25 mouse cellular contexts compared by ENCODE assay signal in genomic region chrX:166980504-166980903, GRCm38 (mm10).
DNase-seq lines count a peak whose midpoint lies in the region; ATAC-seq and TF ChIP-seq lines count a peak whose summit lies in the region.
"Had no signal": no experiment of that assay in that cellular context is flagged by ENCODE, and none has a peak within 500 bp of the region (broad histone marks: within the 10 kb centered on the region; RNA-seq: fewer than 3 reads in every experiment).

No protein-coding gene starts in this region.

- DNase-seq in embryonic facial prominence, embryonic 14.5 days (ENCODE audit: low spot score): peak; percentile 5
- no peak for DNase-seq in embryonic facial prominence, embryonic 10.5 days (ENCODE audit: low spot score)
- peak; percentile 52 for DNase-seq in kidney, postnatal 0 days (ENCODE audit: low spot score)
- DNase-seq in kidney, postnatal 25 days: no peak
- DNase-seq in B cell, adult 2 months: peak; percentile 6 to 10
- no peak for DNase-seq in midbrain, embryonic 14.5 days
- DNase-seq: adrenal gland, postnatal 36 days; cerebellum, adult 11 months; cerebellum, postnatal 14 days; gastrocnemius, adult 2 months; lung, adult 2 months; lung, postnatal 14 days; retina, postnatal 1 day had no signal

- H3K36me3 ChIP-seq in embryonic facial prominence, embryonic 14.5 days (ENCODE audit: control insufficient read depth, insufficient read depth, low read length): no peaks in the 10 kb centered on the region
- H3K36me3 ChIP-seq in embryonic facial prominence, embryonic 10.5 days (replicated peaks): no peaks in the 10 kb centered on the region
- H3K36me3 ChIP-seq in kidney, postnatal 0 days (ENCODE audit: insufficient read depth, low read length): no peaks in the 10 kb centered on the region
- H3K36me3 ChIP-seq in midbrain, embryonic 14.5 days (ENCODE audit: control insufficient read depth, insufficient read depth, low read length): no peaks in the 10 kb centered on the region
- H3K36me3 ChIP-seq: embryonic facial prominence, embryonic 13.5 days; heart, embryonic 10.5 days; hindbrain, embryonic 12.5 days; limb, embryonic 13.5 days; liver, embryonic 12.5 days; midbrain, embryonic 15.5 days; neural tube, embryonic 13.5 days had no signal

- no peak overlapping the region for H3K27ac ChIP-seq in embryonic facial prominence, embryonic 14.5 days (replicated peaks; ENCODE audit: low read depth, low read length)
- H3K27ac ChIP-seq in embryonic facial prominence, embryonic 10.5 days (replicated peaks): no peak overlapping the region
- peak overlapping the region; percentile 42; the same call in 1 of the 2 replicates for H3K27ac ChIP-seq in kidney, postnatal 0 days
- no peak overlapping the region for H3K27ac ChIP-seq in midbrain, embryonic 14.5 days (replicated peaks; ENCODE audit: low read depth, low read length)
- H3K27ac ChIP-seq: embryonic facial prominence, embryonic 13.5 days; gastrocnemius, adult 2 months; heart, embryonic 10.5 days; hindbrain, embryonic 12.5 days; limb, embryonic 13.5 days; liver, embryonic 12.5 days; midbrain, embryonic 15.5 days; neural tube, embryonic 13.5 days had no signal

- no peak overlapping the region for H3K4me2 ChIP-seq in embryonic facial prominence, embryonic 14.5 days (ENCODE audit: low read depth, low read length)
- H3K4me2 ChIP-seq in kidney, postnatal 0 days (ENCODE audit: low read length): no peak overlapping the region
- no peak overlapping the region for H3K4me2 ChIP-seq in midbrain, embryonic 14.5 days (ENCODE audit: low read length)
- H3K4me2 ChIP-seq: embryonic facial prominence, embryonic 13.5 days; hindbrain, embryonic 12.5 days; limb, embryonic 13.5 days; liver, embryonic 12.5 days; midbrain, embryonic 15.5 days; neural tube, embryonic 13.5 days had no signal

- no peaks in the 10 kb centered on the region for H3K4me1 ChIP-seq in embryonic facial prominence, embryonic 14.5 days (ENCODE audit: control insufficient read depth, insufficient read depth, low read length)
- H3K4me1 ChIP-seq in embryonic facial prominence, embryonic 10.5 days: no peaks in the 10 kb centered on the region
- no peaks in the 10 kb centered on the region for H3K4me1 ChIP-seq in kidney, postnatal 0 days (replicated peaks; ENCODE audit: insufficient read depth, low read length)
- no peaks in the 10 kb centered on the region for H3K4me1 ChIP-seq in midbrain, embryonic 14.5 days (ENCODE audit: control insufficient read depth, insufficient read depth, low read length)
- H3K4me1 ChIP-seq: embryonic facial prominence, embryonic 13.5 days; heart, embryonic 10.5 days; hindbrain, embryonic 12.5 days; limb, embryonic 13.5 days; liver, embryonic 12.5 days; midbrain, embryonic 15.5 days; neural tube, embryonic 13.5 days had no signal

- ATAC-seq in embryonic facial prominence, embryonic 14.5 days (ENCODE audit: low read depth): no peak
- ATAC-seq in kidney, postnatal 0 days (replicated peaks; ENCODE audit: low FRiP score, low read depth): no peak
- ATAC-seq in megakaryocyte, adult 5-6 weeks (ENCODE audit: poor library complexity, severe bottlenecking): peak; percentile 47; the same call in 1 of the 2 replicates
- no peak for ATAC-seq in megakaryocyte-erythroid progenitor cell, adult 5-6 weeks (replicated peaks; ENCODE audit: low FRiP score, low TSS enrichment, poor library complexity, severe bottlenecking)
- ATAC-seq in midbrain, embryonic 14.5 days (ENCODE audit: low FRiP score, low TSS enrichment): no peak
- ATAC-seq: forebrain, embryonic 14.5 days; intestine, postnatal 0 days; liver, embryonic 12.5 days; midbrain, embryonic 15.5 days had no signal

- H3K9me3 ChIP-seq in embryonic facial prominence, embryonic 14.5 days (ENCODE audit: control insufficient read depth, low read length): no peaks in the 10 kb centered on the region
- H3K9me3 ChIP-seq in embryonic facial prominence, embryonic 10.5 days: no peaks in the 10 kb centered on the region
- no peaks in the 10 kb centered on the region for H3K9me3 ChIP-seq in kidney, postnatal 0 days (replicated peaks; ENCODE audit: low read length)
- no peaks in the 10 kb centered on the region for H3K9me3 ChIP-seq in midbrain, embryonic 14.5 days (ENCODE audit: control insufficient read depth, low read length)
- H3K9me3 ChIP-seq: embryonic facial prominence, embryonic 13.5 days; heart, embryonic 10.5 days; hindbrain, embryonic 12.5 days; limb, embryonic 13.5 days; liver, embryonic 12.5 days; megakaryocyte, embryonic 14.5 days; midbrain, embryonic 15.5 days; neural tube, embryonic 13.5 days had no signal

- no peak overlapping the region for H3K9ac ChIP-seq in embryonic facial prominence, embryonic 14.5 days (ENCODE audit: low read depth, low read length)
- no peak overlapping the region for H3K9ac ChIP-seq in kidney, postnatal 0 days (ENCODE audit: low read depth, low read length)
- no peak overlapping the region for H3K9ac ChIP-seq in midbrain, embryonic 14.5 days (replicated peaks; ENCODE audit: low read length)
- H3K9ac ChIP-seq: embryonic facial prominence, embryonic 13.5 days; hindbrain, embryonic 12.5 days; limb, embryonic 13.5 days; liver, embryonic 12.5 days; midbrain, embryonic 15.5 days; neural tube, embryonic 13.5 days had no signal

- WGBS in embryonic facial prominence, embryonic 14.5 days: 74% methylated on average over 4 of the region's 4 CpGs
- WGBS in embryonic facial prominence, embryonic 10.5 days: 87% methylated on average over 4 of the region's 4 CpGs
- WGBS in kidney, postnatal 0 days: 69% methylated on average over 4 of the region's 4 CpGs
- 81% methylated on average over 4 of the region's 4 CpGs for WGBS in midbrain, embryonic 14.5 days

- TF ChIP-seq CTCF in kidney, postnatal 0 days (IDR thresholded peaks at IDR 0.05; ENCODE audit: low read depth): no peak

- no peak overlapping the region for H3K4me3 ChIP-seq in embryonic facial prominence, embryonic 14.5 days (ENCODE audit: low read depth, low read length)
- no peak overlapping the region for H3K4me3 ChIP-seq in embryonic facial prominence, embryonic 10.5 days
- no peak overlapping the region for H3K4me3 ChIP-seq in kidney, postnatal 0 days (replicated peaks; ENCODE audit: low read depth, low read length)
- H3K4me3 ChIP-seq in midbrain, embryonic 14.5 days (replicated peaks; ENCODE audit: low read depth, low read length): no peak overlapping the region
- H3K4me3 ChIP-seq: embryonic facial prominence, embryonic 13.5 days; gastrocnemius, adult 2 months; heart, embryonic 10.5 days; hindbrain, embryonic 12.5 days; limb, embryonic 13.5 days; liver, embryonic 12.5 days; megakaryocyte, embryonic 14.5 days; midbrain, embryonic 15.5 days; neural tube, embryonic 13.5 days had no signal

- H3K27me3 ChIP-seq in embryonic facial prominence, embryonic 14.5 days (replicated peaks; ENCODE audit: control insufficient read depth, insufficient read depth, low read length): peaks cover 5% of the 10 kb centered on the region; the same call in 1 of the 2 replicates
- peaks cover 83% of the 10 kb centered on the region for H3K27me3 ChIP-seq in embryonic facial prominence, embryonic 10.5 days (replicated peaks; ENCODE audit: low read depth, poor library complexity, severe bottlenecking)
- no peaks in the 10 kb centered on the region for H3K27me3 ChIP-seq in kidney, postnatal 0 days (ENCODE audit: insufficient read depth, low read length)
- no peaks in the 10 kb centered on the region for H3K27me3 ChIP-seq in midbrain, embryonic 14.5 days (ENCODE audit: control insufficient read depth, insufficient read depth, low read length)
- H3K27me3 ChIP-seq: megakaryocyte, embryonic 14.5 days; midbrain, embryonic 15.5 days had no signal

Comparison
In these comparisons a context has a peak if more than half of its experiments do, and no peak if none do; other contexts are left out.
1. DNase-seq: peak in embryonic facial prominence, embryonic 14.5 days (single experiment), kidney, postnatal 0 days (single experiment) and B cell, adult 2 months (2 of 2); none in embryonic facial prominence, embryonic 10.5 days (single experiment), kidney, postnatal 25 days (0 of 2) and midbrain, embryonic 14.5 days (single experiment).